Mouse (Mus musculus): ENCODE results near the gene Hs3st6. TPM values are rescaled to one million over a fixed set of nuclear protein-coding genes. Genes with fewer than 3 reads are reported as not detected.
A peak's percentile ranks its signal among the peaks of the same experiment; 100 is the strongest.

Hs3st6 gene
- total RNA-seq, 2 experiments from 2014 or later, result 0.31 to 0.59 TPM

DNA sequence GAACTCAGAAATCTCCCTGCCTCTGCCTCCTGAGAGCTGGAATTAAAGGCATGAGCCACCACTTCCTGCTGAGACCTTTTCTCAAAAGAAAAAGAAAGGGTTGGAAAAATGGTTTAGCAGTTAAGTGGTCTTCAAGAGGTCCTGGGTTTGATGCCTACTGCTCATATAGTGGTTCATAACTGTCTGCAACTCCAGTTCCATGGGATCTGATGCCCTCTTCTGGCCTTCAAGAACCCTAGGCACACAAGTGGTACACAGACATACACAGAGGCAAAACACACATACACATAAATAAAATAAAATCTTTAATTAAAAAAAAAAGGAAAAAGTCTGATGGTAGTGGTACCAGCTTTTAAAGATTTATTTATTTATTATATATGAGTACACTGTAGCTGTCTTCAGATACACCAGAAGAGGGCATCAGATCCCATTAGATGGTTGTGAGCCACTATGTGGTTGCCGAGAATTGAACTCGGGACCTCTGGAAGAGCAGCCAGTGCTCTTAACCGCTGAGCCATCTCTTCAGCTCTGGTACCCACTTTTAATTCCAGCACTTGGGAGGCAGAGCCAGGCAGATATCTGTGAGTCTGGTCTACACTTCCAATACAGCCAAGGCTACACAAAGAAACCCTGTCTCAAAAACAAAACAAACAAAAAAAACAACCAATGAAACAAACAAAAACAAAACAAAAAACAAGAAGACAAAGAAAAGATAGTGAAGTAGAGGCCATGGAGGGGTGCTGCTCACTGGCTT is 27.0 kb upstream of the Hs3st6 start:
- intact Hi-C loops (cut with DNase I), result no loop called here
- no peak for DNase-seq (ENCODE audit: low spot score in 2 of 2)

DNA sequence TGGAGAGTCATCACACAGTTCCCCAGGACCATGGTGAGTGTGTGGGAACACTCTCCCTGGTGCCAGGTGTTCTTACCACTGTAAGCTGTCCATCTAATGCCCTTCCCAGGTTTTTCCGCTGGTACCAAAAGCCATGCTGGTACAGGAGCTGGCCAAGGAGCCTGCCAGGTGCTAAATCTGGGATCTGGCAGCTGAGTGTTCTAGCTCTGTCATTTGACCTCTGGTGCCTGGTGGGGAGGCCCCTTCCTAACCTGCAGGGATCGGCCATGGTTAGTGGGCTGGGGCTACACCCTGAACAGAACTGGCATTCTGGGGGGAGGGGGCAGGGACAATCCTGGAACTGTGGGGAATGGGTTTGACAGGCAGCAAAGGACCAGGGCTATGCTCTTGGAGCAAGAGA is 25.2 kb upstream of the Hs3st6 start, which contains the start of gene Rpl3l:
Rpl3l (plus strand) TSS at position 203 of the 400 bp plus-strand sequence.
- DNase-seq (ENCODE audit: low spot score in 2 of 2), result no peak
- intact Hi-C loops (cut with DNase I), result no loop called here

- intact Hi-C loops (cut with DNase I), result no loop called here
- DNase-seq (ENCODE audit: low spot score in 2 of 2), result no peak
Measured at GRCm38 (mm10) chr17:24728184-24728583, 24.6 kb upstream of the Hs3st6 start.

GRCm38 (mm10) chr17:24729067-24729466 is 23.7 kb upstream of the Hs3st6 start:
- intact Hi-C loops (cut with DNase I), result no loop called here
- DNase-seq (ENCODE audit: low spot score in 2 of 2), result no peak

- DNase-seq (ENCODE audit: low spot score in 2 of 2), result no peak
- intact Hi-C loops (cut with DNase I), result no loop called here
Measured at GRCm38 (mm10) chr17:24730787-24731186, 22.0 kb upstream of the Hs3st6 start.

DNA sequence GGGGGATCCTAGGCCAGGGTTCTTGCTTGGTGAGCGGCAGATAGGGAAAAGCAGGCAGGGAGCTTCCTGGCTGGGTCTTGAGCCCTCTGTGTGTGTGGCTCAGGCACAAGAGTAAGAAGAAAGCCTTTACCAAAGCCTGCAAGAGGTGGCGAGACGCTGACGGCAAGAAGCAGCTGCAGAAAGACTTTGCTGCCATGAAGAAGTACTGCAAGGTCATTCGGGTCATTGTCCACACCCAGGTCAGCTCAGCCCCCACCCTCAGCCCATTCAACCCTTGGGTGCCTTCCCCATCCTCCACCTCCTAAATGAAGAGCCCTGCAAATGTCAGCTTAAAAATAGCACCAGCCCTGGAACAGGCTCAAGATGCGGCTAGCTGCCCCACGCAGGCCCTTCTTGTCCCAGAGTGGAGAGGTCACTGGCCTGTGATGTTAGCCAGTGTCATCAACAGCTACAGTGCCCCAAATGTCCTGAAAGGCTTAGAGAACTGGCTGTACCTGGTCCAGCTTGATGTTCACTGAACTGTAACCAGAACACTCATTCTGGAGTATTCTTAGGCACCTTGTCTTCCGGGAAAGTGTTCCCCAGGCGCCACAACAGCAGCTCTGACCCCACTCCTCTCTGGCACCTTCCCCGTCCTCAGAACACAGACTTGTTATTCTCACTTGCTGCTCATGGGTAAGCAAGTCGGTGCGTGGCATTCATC is 20.4 kb upstream of the Hs3st6 start:
- intact Hi-C loops (cut with DNase I), result no loop called here

GRCm38 (mm10) chr17:24733434-24734050 is 19.2 kb upstream of the Hs3st6 start:
- DNase-seq (ENCODE audit: low spot score in 2 of 2), result no peak
- intact Hi-C loops (cut with DNase I), result no loop called here

More for the DNA sequence above, 20.4 kb upstream of the Hs3st6 start:
- no peak for DNase-seq (ENCODE audit: low spot score in 2 of 2)

DNA sequence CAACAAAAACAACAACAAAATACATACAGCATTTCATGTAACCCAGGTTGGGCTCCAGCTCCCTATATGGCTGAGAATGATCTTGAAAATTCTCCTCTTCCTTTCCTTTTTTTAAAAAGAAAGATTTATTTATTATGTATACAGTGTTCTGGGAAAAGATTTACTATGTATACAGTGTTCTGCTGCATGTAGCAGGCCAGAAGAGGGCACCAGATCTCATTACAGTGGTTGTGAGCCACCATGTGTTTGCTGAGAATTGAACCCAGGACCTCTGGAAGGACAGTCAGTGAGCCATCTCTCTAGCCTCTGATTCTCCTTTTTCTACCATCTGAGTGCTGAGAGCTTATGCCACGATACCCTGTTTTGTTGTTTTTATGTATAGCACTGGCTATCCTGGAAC is 18.3 kb upstream of the Hs3st6 start:
- intact Hi-C loops (cut with DNase I), result no loop called here

DNA sequence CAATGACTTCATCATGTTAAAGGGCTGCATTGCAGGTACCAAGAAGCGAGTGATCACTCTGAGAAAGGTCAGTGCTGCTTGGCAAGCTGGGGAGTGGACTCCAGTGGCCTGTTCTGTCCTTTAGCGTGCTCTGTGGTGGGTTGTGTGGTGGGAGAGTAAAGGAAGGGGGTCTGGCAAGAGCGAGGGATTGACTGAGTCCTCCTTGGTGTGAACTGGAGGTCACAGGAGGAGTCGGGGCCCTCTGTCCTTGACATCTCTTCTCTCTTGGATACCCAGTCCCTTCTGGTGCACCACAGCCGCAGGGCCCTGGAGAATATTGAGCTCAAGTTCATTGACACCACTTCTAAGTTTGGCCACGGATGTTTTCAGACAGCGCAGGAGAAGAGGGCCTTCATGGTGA is 17.3 kb upstream of the Hs3st6 start:
- intact Hi-C loops (cut with DNase I), result no loop called here
- no peak for DNase-seq (ENCODE audit: low spot score in 2 of 2)

More for the DNA sequence above, 18.3 kb upstream of the Hs3st6 start:
- DNase-seq (ENCODE audit: low spot score in 2 of 2), result no peak

- intact Hi-C loops (cut with DNase I), result no loop called here
- DNase-seq (ENCODE audit: low spot score in 2 of 2), result peak; percentile 89 to 92
Measured at GRCm38 (mm10) chr17:24736330-24737051, 16.3 kb upstream of the Hs3st6 start, which contains the start of gene Msrb1. Gene Msrb1, plus strand, starts transcription at chr17:24736642.

GRCm38 (mm10) chr17:24737135-24737810 is 15.5 kb upstream of the Hs3st6 start:
- no peak for DNase-seq (ENCODE audit: low spot score in 2 of 2)
- intact Hi-C loops (cut with DNase I), result no loop called here

GRCm38 (mm10) chr17:24738238-24738637 is 14.6 kb upstream of the Hs3st6 start:
- intact Hi-C loops (cut with DNase I), result no loop called here
- DNase-seq (ENCODE audit: low spot score in 2 of 2), result no peak

DNA sequence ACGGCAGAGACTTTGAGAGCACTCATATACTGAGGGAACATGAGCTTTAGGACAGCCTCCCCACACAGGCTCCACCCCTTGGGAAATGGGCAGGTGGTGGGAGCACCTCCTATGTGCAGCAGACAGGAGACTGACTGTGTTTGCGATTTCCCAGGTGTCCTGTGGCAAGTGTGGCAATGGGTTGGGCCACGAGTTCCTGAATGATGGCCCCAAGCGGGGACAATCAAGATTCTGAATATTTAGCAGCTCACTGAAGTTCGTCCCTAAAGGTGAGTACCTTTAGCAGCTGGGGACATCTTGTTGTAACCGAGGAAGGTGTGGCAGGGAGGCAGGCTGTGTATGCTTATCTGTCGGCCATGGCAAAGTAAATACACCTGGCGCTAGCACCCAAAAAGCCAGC is 12.9 kb upstream of the Hs3st6 start:
- DNase-seq (ENCODE audit: low spot score in 2 of 2), result no peak
- intact Hi-C loops (cut with DNase I), result no loop called here

- no peak for DNase-seq (ENCODE audit: low spot score in 2 of 2)
- intact Hi-C loops (cut with DNase I), result no loop called here
Measured at GRCm38 (mm10) chr17:24742307-24742706, 10.5 kb upstream of the Hs3st6 start.

- no peak for DNase-seq (ENCODE audit: low spot score in 2 of 2)
- intact Hi-C loops (cut with DNase I), result loop anchor here (2.0 kb wide), 1 partner anchor 75 kb away; no protein-coding TSS in a partner anchor
Measured at GRCm38 (mm10) chr17:24743896-24744295, 8.9 kb upstream of the Hs3st6 start.

DNA sequence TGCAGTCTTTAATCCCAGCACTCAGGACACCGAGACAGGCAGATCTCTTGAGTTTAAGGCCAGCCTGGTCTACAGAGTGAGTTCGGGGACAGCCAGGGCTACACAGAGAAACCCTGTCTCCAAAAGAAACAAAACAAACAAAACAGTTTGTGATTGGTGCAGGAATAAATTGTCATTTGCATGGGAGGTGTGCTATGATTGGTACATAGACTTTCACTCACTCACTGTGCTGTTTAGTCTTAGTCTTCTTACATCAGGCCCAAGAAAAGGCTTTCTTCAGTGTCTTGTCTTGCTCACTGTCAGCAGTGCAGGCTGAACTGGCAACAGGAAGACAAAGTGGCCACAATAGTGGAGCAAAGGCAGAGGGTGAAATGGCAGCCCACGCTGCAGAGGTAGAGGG is 8.4 kb upstream of the Hs3st6 start:
- DNase-seq (ENCODE audit: low spot score in 2 of 2), result no peak
- intact Hi-C loops (cut with DNase I), result loop anchor here (2.0 kb wide), 1 partner anchor 74 kb away; no protein-coding TSS in a partner anchor

GRCm38 (mm10) chr17:24745526-24746497 is 7.0 kb upstream of the Hs3st6 start:
- intact Hi-C loops (cut with DNase I), result loop anchor here (2.0 to 5.0 kb wide), 2 partner anchors 73 to 136 kb away; no protein-coding TSS in a partner anchor
- DNase-seq (ENCODE audit: low spot score in 2 of 2), result peak; percentile 91

DNA sequence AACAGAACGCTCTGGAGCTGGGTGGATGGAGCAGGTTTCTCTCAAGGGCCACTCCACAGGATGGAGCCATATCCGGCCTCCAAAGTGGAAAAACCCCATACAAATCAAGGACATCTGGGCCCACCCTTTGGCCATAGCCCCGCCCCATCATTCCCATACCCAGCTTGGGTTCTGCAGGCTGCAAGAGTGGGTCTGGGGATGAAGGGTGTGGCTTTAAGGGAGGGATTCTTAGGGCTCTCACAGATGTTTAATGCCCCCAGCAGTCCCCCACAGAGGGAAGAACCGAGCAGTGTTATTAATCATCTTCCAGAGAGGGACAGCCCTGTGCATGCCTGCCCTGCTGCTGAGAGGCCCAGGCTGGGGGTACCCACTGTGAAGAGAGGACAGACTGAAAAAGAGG is 5.8 kb upstream of the Hs3st6 start:
- intact Hi-C loops (cut with DNase I), result loop anchor here (5.0 kb wide), 1 partner anchor 135 kb away; no protein-coding TSS in a partner anchor

More for the DNA sequence above, 5.8 kb upstream of the Hs3st6 start:
- no peak for DNase-seq (ENCODE audit: low spot score in 2 of 2)

Data from left cerebral cortex, postnatal 14 days (tissue).